Mouse (Mus musculus) limb, embryonic 11.5 days (tissue): ENCODE data around the gene Ppp4r4. TPM values are rescaled to one million over a fixed set of nuclear protein-coding genes. Genes with fewer than 3 reads are reported as not detected.

Experiments
- polyA plus RNA-seq: library from polyadenylated mRNA; unstranded; fragments of >200 nt; fragmentation: Nextera tagmentation; extraction: Ambion mirVana; gene quantifications from 2 replicates; pipeline ENCODE4 v1.2.1, GENCODE M21; 2014

The Ppp4r4 gene
- polyA plus RNA-seq, 1 experiment from 2014 or later, result 2.2 TPM

Other genes with a start within 250 kb of the Ppp4r4 start
- not detected in 2 replicates for gene Fam181a, start 221.3 kb upstream of the Ppp4r4 start, polyA plus RNA-seq
- 0.87 and 1.4 TPM in 2 replicates for gene Asb2, start 176.3 kb upstream of the Ppp4r4 start, polyA plus RNA-seq
- 11.2 and 11.3 TPM in 2 replicates for gene Otub2, start 143.6 kb upstream of the Ppp4r4 start, polyA plus RNA-seq
- gene 9330161L09Rik, start 124.5 kb upstream of the Ppp4r4 start, polyA plus RNA-seq, result 0.58 and 1.0 TPM in 2 replicates
- gene Ddx24, start 106.5 kb upstream of the Ppp4r4 start, polyA plus RNA-seq, result 102 and 105 TPM in 2 replicates
- gene Ifi27, start 98.1 kb upstream of the Ppp4r4 start, polyA plus RNA-seq, result 0.70 and 1.2 TPM in 2 replicates
- gene Ifi27l2a, start 88.6 kb upstream of the Ppp4r4 start, polyA plus RNA-seq, result 0.37 and 0.47 TPM in 2 replicates
- gene Ifi27l2b, start 75.1 kb upstream of the Ppp4r4 start, polyA plus RNA-seq, result not detected in 2 replicates
- 0.11 TPM in 1 of 2 replicates, not detected in the other for gene Serpina10, start 99.2 kb downstream of the Ppp4r4 start, polyA plus RNA-seq
- 0.53 and 0.57 TPM in 2 replicates for gene Serpina6, start 124.9 kb downstream of the Ppp4r4 start, polyA plus RNA-seq
- not detected in 2 replicates for gene Serpina16, start 143.9 kb downstream of the Ppp4r4 start, polyA plus RNA-seq
- not detected in 2 replicates for gene Serpina1f, start 163.2 kb downstream of the Ppp4r4 start, polyA plus RNA-seq
- not detected in 2 replicates for gene Serpina1d, start 241.3 kb downstream of the Ppp4r4 start, polyA plus RNA-seq